Mouse (Mus musculus) embryonic fibroblast, embryonic 13.5 days (primary cell): ENCODE measurements at regions not wholly inside any gene's neighbourhood (a gene's known extent, or its start where the extent isn't known, plus 50 kb on each side); places are given as distances from the start of the nearest gene placed in this dataset.

Experiments
- H3K27ac ChIP-seq: 2 replicates; pipeline ENCODE4 v1.5.1; 2012; ENCODE audit warnings: low read length, control low read depth, inconsistent platforms; ENCODE audit not compliant: insufficient read depth
- H3K4me1 ChIP-seq: 2 replicates; pipeline ENCODE4 v1.6.1; 2011; ENCODE audit warnings: low read length; ENCODE audit not compliant: control insufficient read depth, insufficient read depth
- H3K4me3 ChIP-seq: 2 replicates; pipeline ENCODE4 v1.5.1; 2011; ENCODE audit warnings: mild to moderate bottlenecking, control low read depth, low read length; ENCODE audit not compliant: insufficient read depth
- CTCF ChIP-seq: IDR thresholded peaks from 2 replicates; pipeline ENCODE4 v1.5.1; 2011; ENCODE audit warnings: mild to moderate bottlenecking, control low read depth, low read length, moderate library complexity, borderline replicate concordance; ENCODE audit not compliant: insufficient read depth
- POLR2A ChIP-seq: IDR thresholded peaks from 2 replicates; pipeline ENCODE4 v1.6.1; 2011; ENCODE audit warnings: low read depth, mild to moderate bottlenecking, control low read depth, low read length, moderate library complexity

- no peak overlapping the region for H3K4me3 ChIP-seq
- no peak overlapping the region for H3K27ac ChIP-seq
- no peak for TF ChIP-seq CTCF
- no peak for TF ChIP-seq POLR2A
- no peaks in the 10 kb centered on the region for H3K4me1 ChIP-seq
Measured at GRCm38 (mm10) chr7:75063816-75064215, 245.2 kb downstream of the Sv2b start.

GRCm38 (mm10) chr7:75050231-75050630 lies 258.8 kb downstream of the Sv2b start:
- TF ChIP-seq POLR2A, result no peak
- TF ChIP-seq CTCF, result no peak

GRCm38 (mm10) chr7:75049751-75050150 lies 259.3 kb downstream of the Sv2b start:
- Histone ChIP-seq H3K4me3 (no peak overlapping the region), H3K4me1 (no peaks in the 10 kb centered on the region), H3K27ac (no peak overlapping the region)
- TF ChIP-seq POLR2A (no peak), CTCF (no peak)

More at GRCm38 (mm10) chr7:75050231-75050630, 258.8 kb downstream of the Sv2b start:
- H3K4me1 ChIP-seq, result no peaks in the 10 kb centered on the region
- no peak overlapping the region for H3K27ac ChIP-seq
- no peak overlapping the region for H3K4me3 ChIP-seq

- no peak for TF ChIP-seq POLR2A
- Histone ChIP-seq H3K4me1 (no peaks in the 10 kb centered on the region), H3K27ac (no peak overlapping the region), H3K4me3 (no peak overlapping the region)
Measured at GRCm38 (mm10) chr7:75048822-75049221, 260.2 kb downstream of the Sv2b start.

- no peak overlapping the region for H3K4me3 ChIP-seq
- H3K4me1 ChIP-seq, result no peaks in the 10 kb centered on the region
- TF ChIP-seq CTCF (no peak), POLR2A (no peak)
- H3K27ac ChIP-seq, result no peak overlapping the region
Measured at GRCm38 (mm10) chr7:75047827-75048226, 261.2 kb downstream of the Sv2b start.

- TF ChIP-seq CTCF (no peak), POLR2A (no peak)
- no peak overlapping the region for H3K27ac ChIP-seq
- no peak overlapping the region for H3K4me3 ChIP-seq
- no peaks in the 10 kb centered on the region for H3K4me1 ChIP-seq
Measured at GRCm38 (mm10) chr7:75040871-75041270, 268.2 kb downstream of the Sv2b start.

- no peak overlapping the region for H3K4me3 ChIP-seq
- TF ChIP-seq POLR2A, result no peak
- H3K27ac ChIP-seq, result no peak overlapping the region
- H3K4me1 ChIP-seq, result no peaks in the 10 kb centered on the region
Measured at GRCm38 (mm10) chr7:75026191-75026590, 282.9 kb downstream of the Sv2b start.

- Histone ChIP-seq H3K4me3 (no peak overlapping the region), H3K4me1 (no peaks in the 10 kb centered on the region), H3K27ac (no peak overlapping the region)
- TF ChIP-seq POLR2A (no peak), CTCF (no peak)
Measured at GRCm38 (mm10) chr7:75021966-75022365, 287.1 kb downstream of the Sv2b start.

- no peaks in the 10 kb centered on the region for H3K4me1 ChIP-seq
- no peak for TF ChIP-seq POLR2A
- TF ChIP-seq CTCF, result no peak
- H3K4me3 ChIP-seq, result no peak overlapping the region
- no peak overlapping the region for H3K27ac ChIP-seq
Measured at GRCm38 (mm10) chr7:75018640-75019039, 290.4 kb downstream of the Sv2b start.

GRCm38 (mm10) chr7:75008481-75008880 lies 300.6 kb downstream of the Sv2b start:
- no peak overlapping the region for H3K4me3 ChIP-seq
- H3K27ac ChIP-seq, result no peak overlapping the region
- TF ChIP-seq CTCF (no peak), POLR2A (no peak)
- H3K4me1 ChIP-seq, result no peaks in the 10 kb centered on the region

GRCm38 (mm10) chr7:74990198-74990597 lies 318.9 kb downstream of the Sv2b start:
- H3K27ac ChIP-seq, result no peak overlapping the region
- TF ChIP-seq CTCF, result no peak
- no peak for TF ChIP-seq POLR2A
- H3K4me3 ChIP-seq, result no peak overlapping the region
- H3K4me1 ChIP-seq, result no peaks in the 10 kb centered on the region
